Mouse (Mus musculus): ENCODE data around the gene Knstrn.

The Knstrn gene

DNA sequence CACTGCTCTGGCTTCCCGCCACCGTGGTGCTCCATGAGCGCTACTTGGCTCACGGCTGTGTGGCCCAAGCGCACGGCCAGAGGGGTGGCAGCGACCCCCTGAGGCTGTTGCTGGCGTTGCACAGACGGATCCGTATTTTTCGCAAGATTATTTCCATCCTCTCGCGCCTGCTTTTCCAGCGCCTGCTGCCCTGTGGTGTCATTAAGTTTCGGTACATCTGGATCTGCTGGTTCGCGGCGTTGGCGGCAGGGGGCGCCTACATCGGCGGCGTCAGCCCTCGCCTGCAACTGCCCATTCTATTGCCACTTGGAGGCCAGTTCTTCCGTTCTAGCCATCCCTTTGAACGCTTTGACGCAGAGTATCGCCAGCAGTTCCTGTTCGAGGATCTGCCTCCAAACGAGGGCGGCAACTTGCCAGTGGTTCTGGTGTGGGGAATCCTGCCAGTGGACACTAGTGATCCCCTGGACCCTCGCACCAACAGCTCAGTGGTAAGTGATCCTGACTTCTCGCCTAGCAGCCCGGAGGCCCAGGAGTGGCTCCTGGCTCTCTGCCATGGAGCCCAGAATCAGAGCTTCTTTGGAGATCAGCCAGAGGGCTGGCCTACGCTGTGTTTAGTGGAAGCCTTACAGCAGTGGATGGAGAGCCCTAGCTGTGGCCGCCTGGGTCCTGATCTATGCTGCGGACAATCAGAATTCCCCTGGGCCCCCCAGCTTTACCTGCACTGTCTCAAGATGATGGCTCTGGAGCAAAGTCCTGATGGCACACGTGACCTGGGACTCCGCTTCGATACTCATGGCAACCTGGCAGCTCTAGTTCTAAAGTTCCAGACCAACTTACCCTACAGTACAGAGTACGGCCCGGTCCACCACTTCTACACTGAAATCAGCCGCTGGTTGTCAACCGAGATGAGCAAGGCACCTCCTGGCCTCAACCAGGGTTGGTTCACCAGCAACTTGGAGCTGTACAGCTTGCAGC is 23.0 kb upstream of the Knstrn start:
- 36% methylated on average over 44 of the region's 44 CpGs for WGBS

DNA sequence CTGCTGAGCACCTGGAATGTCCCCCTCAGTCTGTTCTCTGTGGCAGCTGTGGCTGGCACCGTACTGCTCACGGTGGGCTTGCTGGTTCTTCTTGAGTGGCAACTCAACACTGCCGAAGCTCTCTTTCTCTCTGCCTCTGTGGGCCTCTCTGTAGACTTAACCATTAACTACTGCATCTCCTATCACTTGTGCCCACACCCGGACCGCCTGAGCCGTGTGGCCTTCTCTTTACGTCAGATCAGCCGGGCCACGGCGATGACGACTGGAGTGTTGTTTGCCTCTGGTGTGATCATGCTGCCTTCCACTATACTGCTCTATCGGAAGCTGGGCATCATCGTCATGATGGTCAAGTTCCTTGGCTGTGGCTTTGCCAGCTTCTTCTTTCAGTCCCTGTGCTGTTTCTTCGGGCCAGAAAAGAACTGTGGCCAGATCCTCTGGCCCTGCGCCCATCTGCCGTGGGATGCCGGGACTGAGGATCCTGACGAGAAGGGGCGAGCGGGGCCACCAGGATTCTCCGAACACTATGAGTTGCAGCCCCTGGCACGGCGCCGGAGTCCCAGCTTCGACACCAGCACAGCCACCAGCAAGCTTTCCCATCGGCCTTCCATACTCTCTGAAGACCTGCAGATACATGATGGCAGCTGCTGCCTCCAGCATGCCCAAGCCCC is 22.1 kb upstream of the Knstrn start:
- 87% methylated on average over 26 of the region's 26 CpGs for WGBS

- WGBS = 86% methylated on average over 4 of the region's 4 CpGs
Observed at GRCm38 (mm10) chr2:118792259-118792613, 21.6 kb upstream of the Knstrn start.

- WGBS = 80% methylated on average over 4 of the region's 4 CpGs
Observed at GRCm38 (mm10) chr2:118793636-118794035, 20.2 kb upstream of the Knstrn start.

GRCm38 (mm10) chr2:118802542-118803118 is 11.2 kb upstream of the Knstrn start:
- WGBS = 81% methylated on average over 4 of the region's 4 CpGs

DNA sequence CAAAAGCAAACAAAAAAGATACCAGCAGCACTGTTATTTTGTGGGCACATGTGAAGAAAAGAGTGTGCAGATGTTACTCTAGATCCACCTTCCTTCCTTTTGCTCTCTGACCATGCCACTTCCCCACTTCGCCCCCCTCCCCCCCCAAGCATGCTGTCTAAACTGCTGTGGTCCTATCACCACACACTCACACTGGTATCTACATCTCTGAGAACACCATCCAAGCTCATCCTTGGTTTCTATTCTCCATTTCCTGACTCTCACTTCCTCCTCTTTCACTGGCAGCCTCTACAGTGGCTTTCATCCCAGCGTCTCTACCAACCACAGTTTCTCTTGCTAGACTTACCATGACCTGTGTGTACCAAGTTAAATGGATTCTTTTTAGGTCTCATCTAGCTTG is 9.3 kb upstream of the Knstrn start:
- WGBS = 94% methylated on average over 2 of the region's 2 CpGs

DNA sequence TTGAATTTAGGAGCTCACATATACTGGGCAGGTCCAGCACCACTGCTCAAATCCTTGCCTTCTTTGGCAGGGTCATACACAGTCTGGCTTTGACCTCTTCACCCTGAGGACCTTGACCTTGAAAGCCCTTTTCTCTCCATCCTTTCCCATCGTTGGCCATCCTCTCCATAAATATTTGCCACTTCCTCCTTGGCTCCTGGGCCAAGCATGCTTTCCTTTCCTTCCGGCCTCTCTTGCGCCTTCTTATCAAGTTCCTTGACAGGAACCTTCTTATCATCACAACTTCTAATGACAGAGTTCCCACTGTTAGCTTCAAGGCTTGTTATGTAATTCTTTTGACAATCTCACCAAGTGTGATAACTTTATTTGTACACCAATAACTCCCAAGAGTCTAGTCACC is 8.7 kb upstream of the Knstrn start:
- 81% methylated on average over 3 of the region's 3 CpGs for WGBS

GRCm38 (mm10) chr2:118805756-118806155 is 8.0 kb upstream of the Knstrn start:
- WGBS = 66% methylated on average over 3 of the region's 3 CpGs

GRCm38 (mm10) chr2:118806860-118807259 is 6.9 kb upstream of the Knstrn start:
- 42% methylated on average over 4 of the region's 4 CpGs for WGBS

DNA sequence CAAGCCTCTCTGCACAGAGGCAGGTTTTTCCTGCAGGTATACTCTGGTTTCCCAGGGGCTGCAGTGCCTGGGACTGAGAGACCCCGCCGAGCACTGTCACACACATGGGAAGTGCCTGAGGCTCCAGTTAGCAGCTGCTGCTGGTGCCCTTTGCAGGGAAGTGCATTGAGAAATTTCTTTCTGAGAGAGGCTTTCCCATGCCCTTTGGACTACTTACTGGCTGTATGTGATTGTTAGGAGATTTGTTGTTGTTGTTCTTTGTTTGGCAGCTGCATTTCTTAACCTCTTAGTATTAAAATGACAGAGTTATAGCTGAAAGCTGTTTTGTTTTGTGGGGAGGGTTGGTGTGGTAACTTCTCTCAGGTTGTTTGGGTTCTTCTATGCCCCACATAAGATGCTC is 2.9 kb upstream of the Knstrn start:
- WGBS = 51% methylated on average over 2 of the region's 2 CpGs

- 94% methylated on average over 1 of the region's 1 CpGs for WGBS
Observed at GRCm38 (mm10) chr2:118812724-118813123, 1.1 kb upstream of the Knstrn start.

GRCm38 (mm10) chr2:118822800-118823199 is 9.0 kb downstream of the Knstrn start:
- WGBS = 93% methylated on average over 5 of the region's 5 CpGs

GRCm38 (mm10) chr2:118824396-118824795 is 10.6 kb downstream of the Knstrn start:
- 86% methylated on average over 4 of the region's 4 CpGs for whole genome bisulfite sequencing

DNA sequence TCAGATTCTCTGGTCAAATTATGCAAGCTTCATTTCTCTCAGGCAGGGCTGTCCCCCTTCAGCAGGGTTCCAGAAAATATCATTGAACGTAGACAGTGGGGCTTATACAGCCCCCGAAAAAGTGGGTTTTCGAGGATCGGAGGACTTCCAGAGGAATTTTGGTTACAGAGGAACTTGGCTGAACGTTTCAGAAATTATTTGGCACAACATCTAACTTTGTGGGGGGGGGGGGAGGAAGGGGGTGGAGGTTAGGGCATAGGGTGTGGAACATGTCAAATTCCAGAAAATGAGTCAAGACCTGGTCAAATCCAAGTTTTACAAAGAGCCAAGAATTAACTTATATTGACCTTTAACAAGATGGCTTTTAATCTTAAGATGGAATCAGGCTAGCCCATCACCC is 15.3 kb downstream of the Knstrn start:
- 90% methylated on average over 5 of the region's 5 CpGs for WGBS

GRCm38 (mm10) chr2:118834061-118834460 is 20.3 kb downstream of the Knstrn start:
- 94% methylated on average over 6 of the region's 6 CpGs for WGBS

DNA sequence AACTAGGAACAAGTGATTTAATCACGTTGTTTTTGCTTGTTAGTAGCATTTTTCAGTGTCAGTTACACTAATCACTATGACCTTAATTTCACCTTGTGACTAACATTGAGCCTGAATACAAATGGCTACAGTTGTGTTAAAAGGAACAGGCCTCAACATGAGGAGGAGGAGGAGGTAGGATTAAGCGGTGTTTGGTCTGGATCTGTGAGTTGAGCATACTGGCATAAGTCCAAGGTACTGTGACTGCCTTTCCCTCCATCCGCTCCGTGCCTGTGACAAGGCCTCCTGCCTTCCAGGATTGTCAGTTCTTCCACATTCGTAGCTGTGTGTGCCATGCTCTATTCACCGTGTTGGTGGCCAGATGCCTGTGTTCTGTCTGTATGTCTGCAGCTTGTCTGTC is 21.3 kb downstream of the Knstrn start:
- WGBS = 86% methylated on average over 6 of the region's 6 CpGs

- 54% methylated on average over 5 of the region's 5 CpGs for WGBS
Observed at GRCm38 (mm10) chr2:118838330-118838729, 24.5 kb downstream of the Knstrn start.

DNA sequence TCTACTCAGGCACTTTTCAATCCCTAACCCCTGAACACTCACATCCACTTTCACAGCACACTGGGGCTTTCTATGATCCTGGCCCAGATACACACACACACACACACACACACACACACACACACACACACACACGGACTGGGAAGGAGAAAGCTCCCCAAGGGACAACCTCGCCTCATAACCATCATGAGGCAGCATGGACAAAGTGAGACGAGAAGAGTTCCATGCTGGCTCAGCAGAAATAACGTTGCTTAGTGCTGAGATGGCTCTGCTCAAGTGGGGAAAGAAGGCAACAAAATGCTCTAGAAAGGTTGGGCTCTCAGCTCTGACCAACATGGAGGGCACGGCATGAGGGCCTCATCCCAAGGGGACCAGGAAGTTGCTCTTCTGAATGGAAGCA is 27.4 kb downstream of the Knstrn start:
- 73% methylated on average over 5 of the region's 5 CpGs for WGBS

- WGBS = 88% methylated on average over 4 of the region's 4 CpGs
Observed at GRCm38 (mm10) chr2:118841774-118842173, 28.0 kb downstream of the Knstrn start.

GRCm38 (mm10) chr2:118844427-118844826 is 30.6 kb downstream of the Knstrn start:
- 92% methylated on average over 3 of the region's 3 CpGs for WGBS

DNA sequence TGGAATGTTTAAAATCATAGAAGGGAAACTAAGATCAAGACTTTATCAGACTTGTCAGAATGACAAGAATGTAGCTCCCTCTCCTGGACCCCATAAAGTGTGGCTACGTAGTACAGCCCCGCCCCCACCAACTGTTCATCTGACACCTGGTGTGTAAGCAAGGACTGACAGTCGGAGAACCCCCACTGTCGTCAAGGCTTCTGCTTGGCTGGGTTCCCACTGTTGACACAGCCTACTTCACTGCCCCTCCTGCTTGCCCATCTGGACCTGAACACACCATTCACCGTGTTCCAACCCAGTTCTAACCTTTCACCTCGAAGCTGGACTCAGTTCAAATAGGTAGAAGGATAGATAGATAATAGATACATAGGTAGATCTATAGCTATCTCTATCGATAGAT is 32.4 kb downstream of the Knstrn start:
- whole genome bisulfite sequencing = 48% methylated on average over 7 of the region's 7 CpGs

DNA sequence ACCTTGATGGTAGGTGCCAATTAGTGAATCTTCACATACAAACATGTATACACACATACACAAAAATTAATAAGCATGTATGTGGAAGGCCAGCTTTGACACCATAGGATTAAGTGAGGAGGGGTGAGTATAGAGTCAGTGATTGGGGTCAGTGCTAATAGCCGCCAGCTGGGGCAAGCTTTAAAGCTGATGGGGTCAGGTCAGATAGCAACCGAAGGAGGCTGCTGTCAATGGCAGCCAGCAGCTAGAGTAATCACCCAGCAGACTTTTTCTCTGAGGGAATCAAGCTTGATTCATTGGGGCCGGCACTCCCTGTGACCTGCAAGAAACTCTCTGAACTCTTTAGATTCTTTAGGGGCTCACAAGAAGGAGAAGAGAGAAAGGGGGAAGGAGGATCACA is 38.0 kb downstream of the Knstrn start:
- WGBS = 73% methylated on average over 3 of the region's 3 CpGs
